Mouse (Mus musculus) liver, postnatal 0 days (tissue): ENCODE data around the gene Isyna1.

ENCODE experiments used
- CTCF ChIP-seq: sonication (generic); IDR thresholded peaks from 2 replicates; pipeline ENCODE4 v1.5.1; 2016; ENCODE audit warnings: antibody characterized with exemption, low read depth
- EP300 ChIP-seq: IDR thresholded peaks from 2 replicates; pipeline ENCODE4 v1.6.1; 2016; ENCODE audit warnings: antibody characterized with exemption, low read depth, mild to moderate bottlenecking

DNA sequence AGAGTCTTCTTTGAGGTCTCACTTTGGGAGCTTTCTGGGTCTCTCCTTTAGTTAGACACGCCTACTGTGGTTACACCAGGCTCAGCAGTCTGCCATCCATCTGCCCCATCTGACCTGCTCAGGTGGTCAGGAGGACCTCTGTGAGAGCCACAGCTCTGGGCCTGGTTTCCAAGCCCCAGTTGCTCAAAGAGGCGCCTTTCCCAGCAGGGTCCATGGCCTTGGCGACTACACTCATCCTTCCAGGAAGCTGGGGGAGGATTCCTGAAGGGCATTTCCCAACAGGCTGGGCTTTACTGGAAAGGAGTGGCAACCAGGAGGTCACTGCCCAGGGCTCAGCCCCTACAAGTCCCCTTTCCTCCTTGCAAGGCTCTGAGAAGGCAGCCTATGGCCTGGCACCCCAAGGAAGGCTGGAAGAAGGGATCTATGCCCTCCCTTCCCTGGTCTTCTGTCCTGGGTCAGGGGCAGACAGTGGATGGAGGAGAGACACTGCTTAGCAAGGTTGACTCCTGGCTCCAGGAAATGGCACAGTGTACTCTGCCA lies 29.4 kb upstream of the Isyna1 start:
- TF ChIP-seq CTCF: no peak
- no peak for TF ChIP-seq EP300
